Mouse (Mus musculus) midbrain, postnatal 0 days (tissue): ENCODE data around the gene Ebp. TPM values are rescaled to one million over a fixed set of nuclear protein-coding genes. Genes with fewer than 3 reads are reported as not detected.

ENCODE experiments used
- ATAC-seq: fragments of 200-750 bp; cut with Nextera tagmentation; 2 replicates; pipeline ENCODE4 v1.8.0; 2017; ENCODE audit warnings: moderate number of reproducible peaks, mild to moderate bottlenecking, moderate TSS enrichment, moderate library complexity; ENCODE audit not compliant: low FRiP score
- DNase-seq: peaks from one replicate; pipeline ENCODE4 v3.0.0-alpha.2; 2015; ENCODE audit warnings: low spot score
- H3K27ac ChIP-seq: fragments of 300-500 bp; sonication (generic); 2 replicates; pipeline ENCODE4 v1.5.1; 2014; ENCODE audit warnings: low read depth, mild to moderate bottlenecking, low read length, mixed read lengths
- H3K27me3 ChIP-seq: fragments of 300-500 bp; sonication (generic); 2 replicates; pipeline ENCODE4 v1.6.1; 2014; ENCODE audit warnings: low read length, control low read depth, mixed read lengths; ENCODE audit not compliant: insufficient read depth
- H3K36me3 ChIP-seq: fragments of 300-500 bp; sonication (generic); 2 replicates; pipeline ENCODE4 v1.6.1; 2014; ENCODE audit warnings: low read length, control low read depth, mixed read lengths; ENCODE audit not compliant: insufficient read depth
- H3K4me1 ChIP-seq: fragments of 300-500 bp; sonication (generic); 2 replicates; pipeline ENCODE4 v1.6.1; 2014; ENCODE audit warnings: mild to moderate bottlenecking, control low read depth, antibody characterized with exemption, low read length, mixed read lengths; ENCODE audit not compliant: insufficient read depth
- H3K4me2 ChIP-seq: fragments of 300-500 bp; sonication (generic); 2 replicates; pipeline ENCODE4 v1.6.1; 2014; ENCODE audit warnings: low read depth, mild to moderate bottlenecking, low read length, mixed read lengths; ENCODE audit not compliant: poor library complexity, severe bottlenecking
- H3K4me3 ChIP-seq: fragments of 300-500 bp; sonication (generic); 2 replicates; pipeline ENCODE4 v1.5.1; 2014; ENCODE audit warnings: low read depth, mild to moderate bottlenecking, low read length, moderate library complexity
- H3K9ac ChIP-seq: fragments of 300-500 bp; sonication (generic); replicated peaks from 2 replicates; pipeline ENCODE4 v1.6.1; 2014; ENCODE audit warnings: mild to moderate bottlenecking, low read length, moderate library complexity, mixed read lengths; ENCODE audit not compliant: poor library complexity, severe bottlenecking
- H3K9me3 ChIP-seq: fragments of 300-500 bp; sonication (generic); 2 replicates; pipeline ENCODE4 v1.6.1; 2016; ENCODE audit warnings: low read length, control low read depth
- CTCF ChIP-seq: IDR thresholded peaks from 2 replicates; pipeline ENCODE4 v1.5.1; 2016; ENCODE audit warnings: antibody characterized with exemption, mild to moderate bottlenecking
- WGBS: fragments of 180-500 bp; shearing (Covaris S2); extraction: QIAGEN DNeasy Blood & Tissue Kit; methylation state at CpG from one replicate; pipeline ENCODE4 v1.1.7; 2014; 5-methylcytosine and 5-hydroxymethylcytosine counted together
- polyA plus RNA-seq: library from polyadenylated mRNA; unstranded; fragments of >200 nt; fragmentation: Nextera tagmentation; extraction: Ambion mirVana; gene quantifications from 2 replicates; pipeline ENCODE4 v1.2.1, GENCODE M21; 2015
- total RNA-seq: library from RNA; depleted of rRNA; stranded (reverse); fragments of >200 nt; gene quantifications from 2 replicates; pipeline ENCODE4 v1.2.3, GENCODE M21; 2014

Ebp gene
- total and polyA plus RNA-seq, 2 experiments from 2014 or later: 22.9 to 26.6 TPM

DNA sequence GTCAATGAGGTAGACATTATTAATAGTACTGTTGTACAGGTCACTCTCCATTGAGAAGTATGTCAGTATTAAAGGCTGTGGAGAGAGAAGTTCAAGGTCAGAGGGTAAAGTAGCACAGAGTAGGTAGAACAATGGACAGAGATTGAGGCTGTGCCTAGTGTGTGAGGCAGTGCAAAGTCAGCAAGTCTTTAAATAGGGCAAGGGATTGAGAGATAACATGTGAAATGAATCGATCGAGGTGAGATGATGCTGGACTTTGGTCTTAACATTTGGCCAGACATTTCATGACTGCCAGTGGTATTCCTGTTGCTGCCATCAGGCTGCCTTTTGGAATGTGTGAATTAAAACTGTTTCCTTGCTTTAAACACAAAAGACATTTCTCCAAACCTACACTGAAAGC is 14.4 kb downstream of the Ebp start:
- 91% methylated on average over 2 of the region's 2 CpGs for WGBS
- H3K4me2 ChIP-seq: no peak overlapping the region
- H3K4me1 ChIP-seq: no peaks in the 10 kb centered on the region
- no peak overlapping the region for H3K27ac ChIP-seq
- no peak for ATAC-seq
- no peaks in the 10 kb centered on the region for H3K27me3 ChIP-seq
- H3K9ac ChIP-seq: no peak overlapping the region
- H3K9me3 ChIP-seq: no peaks in the 10 kb centered on the region
- DNase-seq: no peak
- TF ChIP-seq CTCF: no peak
- no peak overlapping the region for H3K4me3 ChIP-seq
- H3K36me3 ChIP-seq: no peaks in the 10 kb centered on the region

DNA sequence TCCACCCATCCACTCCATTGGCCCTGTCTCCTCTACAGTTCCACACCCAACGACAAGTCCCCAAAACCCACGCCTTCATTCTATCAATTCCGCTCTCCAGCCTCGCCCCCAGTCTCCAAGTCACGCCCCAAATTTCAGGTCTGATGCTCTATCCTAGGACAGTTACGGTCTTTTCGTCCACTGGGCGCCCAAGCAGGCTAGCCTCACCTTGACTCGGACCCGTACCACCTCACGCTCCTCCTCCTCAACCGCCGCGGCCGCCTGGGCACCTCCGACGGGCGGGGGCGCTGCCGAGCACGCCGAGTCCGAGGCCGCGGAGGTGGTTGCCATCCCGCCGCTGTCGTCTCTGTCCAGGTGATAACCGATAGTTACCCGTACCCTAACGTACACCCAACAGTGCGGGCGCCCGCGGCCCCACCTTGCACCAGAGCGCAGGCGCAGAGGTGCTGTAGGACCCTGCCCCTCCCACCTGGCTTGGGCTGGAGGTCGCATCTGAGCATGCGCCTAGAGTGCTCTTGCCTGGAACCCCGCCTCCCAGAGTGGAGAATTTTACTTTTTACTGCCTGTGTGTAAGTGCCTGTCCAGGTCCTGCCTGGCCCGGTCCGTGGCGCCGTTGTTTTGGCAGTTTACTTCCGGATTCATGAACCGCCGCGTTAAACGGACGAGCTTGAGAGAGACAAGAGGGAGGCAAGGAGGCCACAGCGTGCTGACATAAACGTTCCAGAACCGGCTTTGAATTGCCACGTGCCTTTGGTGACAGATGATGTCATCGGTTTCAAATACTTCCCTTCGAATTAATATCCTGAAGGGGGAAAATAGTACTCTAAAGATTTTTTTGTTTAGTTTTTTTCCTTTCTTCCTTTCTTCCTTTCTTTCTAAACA is 17.6 kb downstream of the Ebp start, which contains the start of gene Tbc1d25:
Gene Tbc1d25 (minus strand): TSS at position 678 of the 882 bp plus-strand sequence.
- Histone ChIP-seq H3K9ac (peak within 1 kb of the TSS; percentile 64), H3K4me2 (peak within 1 kb of the TSS; percentile 46), H3K9me3 (no peaks in the 10 kb centered on the region), H3K36me3 (no peaks in the 10 kb centered on the region; the same call in 1 of the 2 replicates), H3K4me3 (peak within 1 kb of the TSS; percentile 55), H3K27me3 (no peaks in the 10 kb centered on the region), H3K27ac (no peak within 1 kb of the TSS), H3K4me1 (no peaks in the 10 kb centered on the region)
- peak; percentile 93 for DNase-seq
- TF ChIP-seq CTCF: peak; percentile 31
- peak; percentile 94 for ATAC-seq
- 17% methylated on average over 56 of the region's 56 CpGs for WGBS

DNA sequence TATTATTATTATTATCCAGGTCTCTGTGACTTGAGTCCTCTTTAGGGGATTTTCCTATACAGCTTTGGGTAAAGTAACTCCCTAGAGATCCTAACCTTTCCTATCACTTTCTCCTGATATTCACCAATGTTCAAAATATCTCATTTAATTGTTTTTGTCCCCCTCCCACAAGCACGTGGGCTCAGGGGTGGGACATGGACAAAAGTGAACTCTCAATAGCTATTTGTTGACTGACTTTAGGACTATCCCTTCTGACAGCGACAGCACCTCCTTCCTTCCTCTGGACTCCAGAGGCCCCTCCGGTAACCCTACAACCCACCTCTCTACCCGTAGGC is 18.2 kb downstream of the Ebp start:
- Histone ChIP-seq H3K9me3 (no peaks in the 10 kb centered on the region), H3K36me3 (no peaks in the 10 kb centered on the region; the same call in 1 of the 2 replicates), H3K27ac (no peak overlapping the region), H3K4me1 (no peaks in the 10 kb centered on the region), H3K9ac (peak overlapping the region; percentile 64), H3K4me2 (peak overlapping the region; percentile 46), H3K27me3 (no peaks in the 10 kb centered on the region), H3K4me3 (peak overlapping the region; percentile 55)
- DNase-seq: no peak
- no peak for TF ChIP-seq CTCF
- ATAC-seq: no peak
- 20% methylated on average over 4 of the region's 4 CpGs for WGBS

DNA sequence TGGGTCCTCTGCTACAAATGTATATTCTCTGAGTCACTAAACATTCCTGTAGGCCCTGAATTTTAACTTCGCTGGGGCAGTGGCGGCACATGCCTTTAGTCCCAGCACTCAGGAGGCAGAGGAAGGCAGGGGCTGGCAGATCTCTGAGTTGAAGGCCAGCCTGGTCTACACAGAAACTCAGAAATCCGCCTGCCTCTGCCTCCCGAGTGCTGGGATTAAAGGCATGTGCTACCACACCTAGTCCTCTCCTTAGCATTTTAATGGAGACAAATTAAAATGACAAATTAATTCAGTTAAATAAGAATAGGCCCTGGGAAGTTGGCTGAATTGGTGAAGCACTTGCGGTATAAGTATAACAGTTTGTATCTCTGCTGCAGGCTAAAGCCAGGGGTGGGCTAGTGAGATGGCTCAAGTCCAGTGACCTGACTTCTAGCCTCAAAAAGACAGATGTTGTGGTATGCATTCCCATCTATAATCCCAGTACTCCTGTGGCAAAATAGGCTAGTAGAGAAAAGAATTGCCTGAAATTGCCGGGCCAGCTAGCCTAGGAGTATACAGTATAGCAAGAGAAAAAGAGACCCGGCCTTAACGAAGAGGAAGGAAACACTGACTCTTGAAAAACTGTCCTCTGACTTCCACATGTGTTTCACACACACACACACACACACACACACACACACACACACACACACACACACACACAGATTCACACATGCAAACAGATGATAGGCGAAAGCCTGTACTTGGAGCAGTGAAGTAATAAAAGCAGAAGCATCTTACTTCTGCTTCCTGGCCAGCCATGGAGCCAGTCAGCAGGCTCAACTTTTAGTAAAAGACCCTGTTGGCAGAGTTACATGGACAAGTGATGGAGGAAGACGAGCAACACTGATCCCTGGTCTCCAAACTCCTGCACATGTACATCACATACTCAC is 25.3 kb downstream of the Ebp start:
- no peak for TF ChIP-seq CTCF
- H3K27me3 ChIP-seq: no peaks in the 10 kb centered on the region
- no peak for ATAC-seq
- no peak for DNase-seq
- H3K9ac ChIP-seq: no peak overlapping the region
- no peak overlapping the region for H3K4me2 ChIP-seq
- H3K4me3 ChIP-seq: no peak overlapping the region
- no peak overlapping the region for H3K27ac ChIP-seq
- H3K9me3 ChIP-seq: no peaks in the 10 kb centered on the region
- no peaks in the 10 kb centered on the region for H3K4me1 ChIP-seq
- 90% methylated on average over 10 of the region's 10 CpGs for WGBS
- H3K36me3 ChIP-seq: no peaks in the 10 kb centered on the region; the same call in 1 of the 2 replicates

DNA sequence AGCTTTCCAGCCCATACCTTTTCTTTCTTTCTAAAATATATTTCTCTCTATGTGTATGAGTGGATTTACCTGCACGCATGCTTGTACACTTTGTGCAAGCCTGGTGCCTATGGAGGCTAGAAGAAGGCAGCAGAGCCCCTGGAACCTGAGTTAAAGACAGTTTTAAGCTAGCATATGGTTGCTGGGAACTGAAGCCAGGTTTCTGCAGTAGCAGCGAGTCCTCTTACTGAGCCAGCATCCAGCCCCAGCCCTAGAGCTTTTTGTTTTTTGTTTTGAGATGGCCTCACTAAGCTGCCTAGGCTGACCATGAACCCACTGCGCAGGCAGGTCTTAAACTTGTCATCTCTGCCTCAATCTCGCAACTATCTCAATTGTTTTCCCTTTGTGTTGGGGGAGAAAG is 28.8 kb downstream of the Ebp start:
- Histone ChIP-seq H3K9ac (no peak overlapping the region), H3K9me3 (no peaks in the 10 kb centered on the region), H3K27me3 (no peaks in the 10 kb centered on the region), H3K36me3 (no peaks in the 10 kb centered on the region), H3K4me1 (no peaks in the 10 kb centered on the region), H3K4me3 (no peak overlapping the region), H3K27ac (no peak overlapping the region), H3K4me2 (no peak overlapping the region)
- 94% methylated on average over 4 of the region's 4 CpGs for WGBS
- ATAC-seq: no peak
- TF ChIP-seq CTCF: no peak
- DNase-seq: no peak

DNA sequence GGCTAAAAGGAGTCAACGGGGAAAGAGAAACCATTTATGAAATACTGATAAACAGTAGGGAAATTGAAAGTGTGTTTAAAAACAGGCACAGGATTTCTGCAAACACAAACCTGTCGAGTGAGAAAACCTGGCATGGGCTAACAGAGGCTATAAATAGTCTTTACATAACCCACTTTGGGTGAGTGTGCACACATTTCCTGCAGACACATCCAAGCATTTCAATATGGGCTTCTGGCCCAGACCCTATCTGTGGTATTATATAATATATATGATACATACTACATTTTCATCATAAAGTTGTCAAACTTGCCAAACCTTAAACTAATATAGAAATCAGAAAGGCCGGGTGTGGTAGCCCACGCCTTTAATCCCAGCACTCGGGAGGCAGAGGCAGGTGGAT is 30.2 kb downstream of the Ebp start:
- Histone ChIP-seq H3K9ac (no peak overlapping the region), H3K4me1 (no peaks in the 10 kb centered on the region), H3K4me3 (no peak overlapping the region), H3K4me2 (no peak overlapping the region), H3K27me3 (no peaks in the 10 kb centered on the region), H3K27ac (no peak overlapping the region), H3K9me3 (no peaks in the 10 kb centered on the region), H3K36me3 (no peaks in the 10 kb centered on the region)
- TF ChIP-seq CTCF: no peak
- WGBS: 88% methylated on average over 5 of the region's 5 CpGs
- ATAC-seq (no peak), DNase-seq (no peak)
